Mouse (Mus musculus) erythroblast, adult 5-6 weeks (primary cell): ENCODE measurements around the gene Hist1h3g. TPM values are rescaled to one million over a fixed set of nuclear protein-coding genes. Genes with fewer than 3 reads are reported as not detected.

ENCODE experiments used
- total RNA-seq, 2 experiments: library from RNA; stranded (forward) in 1 of 2; stranded (reverse) in 1 of 2; fragments of 150-400 nt in 1 of 2; fragments of 200-764, 138-1000 nt in 1 of 2; gene quantifications; 2 replicates each; pipeline versions ENCODE4 v1.2.3 to v1.2.4; 2015 to 2017; ENCODE audit warnings: low replicate concordance in 2 of 2

The Hist1h3g gene
- total RNA-seq, 2 experiments from 2014 or later: 97.2 to 131 TPM

Other genes with a start within 250 kb of the Hist1h3g start
Only the 30 nearest of the 34 such genes appear.
- 10.4 and 10.8 TPM in 2 replicates for gene Zfp322a, start 166.2 kb upstream of the Hist1h3g start, total RNA-seq (2015; ENCODE audit: low replicate concordance)
- gene Zfp322a, start 166.2 kb upstream of the Hist1h3g start, total RNA-seq (2017; ENCODE audit: low replicate concordance): 10.9 and 11.2 TPM in 2 replicates
- gene Abt1, start 111.6 kb upstream of the Hist1h3g start, total RNA-seq (2015; ENCODE audit: low replicate concordance): 1.7 and 1.9 TPM in 2 replicates
- gene Abt1, start 111.6 kb upstream of the Hist1h3g start, total RNA-seq (2017; ENCODE audit: low replicate concordance): 1.4 and 1.7 TPM in 2 replicates
- gene Btn1a1, start 69.5 kb upstream of the Hist1h3g start, total RNA-seq (2015; ENCODE audit: low replicate concordance): 4.2 and 4.4 TPM in 2 replicates
- gene Btn1a1, start 69.5 kb upstream of the Hist1h3g start, total RNA-seq (2017; ENCODE audit: low replicate concordance): 6.5 and 15.5 TPM in 2 replicates
- not detected in 2 replicates for gene Btn2a2, start 46.6 kb upstream of the Hist1h3g start, total RNA-seq (2015; ENCODE audit: low replicate concordance)
- not detected in 2 replicates for gene Btn2a2, start 46.6 kb upstream of the Hist1h3g start, total RNA-seq (2017; ENCODE audit: low replicate concordance)
- gene Hist1h4h, start 4.4 kb upstream of the Hist1h3g start, total RNA-seq (2015; ENCODE audit: low replicate concordance): 19.8 and 50.6 TPM in 2 replicates
- 443 and 524 TPM in 2 replicates for gene Hist1h4h, start 4.4 kb upstream of the Hist1h3g start, total RNA-seq (2017; ENCODE audit: low replicate concordance)
- 20.7 and 32.7 TPM in 2 replicates for gene Hist1h2af, start 1.5 kb upstream of the Hist1h3g start, total RNA-seq (2015; ENCODE audit: low replicate concordance)
- gene Hist1h2af, start 1.5 kb upstream of the Hist1h3g start, total RNA-seq (2017; ENCODE audit: low replicate concordance): 925 and 1,298 TPM in 2 replicates
- 13.4 and 18.2 TPM in 2 replicates for gene Hist1h2bh, start 8.0 kb downstream of the Hist1h3g start, total RNA-seq (2015; ENCODE audit: low replicate concordance)
- 63.0 and 67.3 TPM in 2 replicates for gene Hist1h2bh, start 8.0 kb downstream of the Hist1h3g start, total RNA-seq (2017; ENCODE audit: low replicate concordance)
- gene Hist1h3f, start 8.6 kb downstream of the Hist1h3g start, total RNA-seq (2015; ENCODE audit: low replicate concordance): 12.7 and 21.7 TPM in 2 replicates
- gene Hist1h3f, start 8.6 kb downstream of the Hist1h3g start, total RNA-seq (2017; ENCODE audit: low replicate concordance): 51.2 and 57.7 TPM in 2 replicates
- gene Hist1h4f, start 16.2 kb downstream of the Hist1h3g start, total RNA-seq (2015; ENCODE audit: low replicate concordance): 55.5 and 68.5 TPM in 2 replicates
- gene Hist1h4f, start 16.2 kb downstream of the Hist1h3g start, total RNA-seq (2017; ENCODE audit: low replicate concordance): 1,011 and 1,279 TPM in 2 replicates
- 14.6 and 16.7 TPM in 2 replicates for gene Hist1h1d, start 17.8 kb downstream of the Hist1h3g start, total RNA-seq (2015; ENCODE audit: low replicate concordance)
- gene Hist1h1d, start 17.8 kb downstream of the Hist1h3g start, total RNA-seq (2017; ENCODE audit: low replicate concordance): 170 and 238 TPM in 2 replicates
- gene Hist1h3e, start 26.9 kb downstream of the Hist1h3g start, total RNA-seq (2015; ENCODE audit: low replicate concordance): 37.3 and 49.5 TPM in 2 replicates
- 84.7 and 92.0 TPM in 2 replicates for gene Hist1h3e, start 26.9 kb downstream of the Hist1h3g start, total RNA-seq (2017; ENCODE audit: low replicate concordance)
- gene Hist1h2ae, start 35.8 kb downstream of the Hist1h3g start, total RNA-seq (2015; ENCODE audit: low replicate concordance): 1.7 TPM in 1 of 2 replicates, not detected in the other
- gene Hist1h2ae, start 35.8 kb downstream of the Hist1h3g start, total RNA-seq (2017; ENCODE audit: low replicate concordance): 122 and 175 TPM in 2 replicates
- gene Hist1h2bg, start 36.0 kb downstream of the Hist1h3g start, total RNA-seq (2015; ENCODE audit: low replicate concordance): 170 and 206 TPM in 2 replicates
- gene Hist1h2bg, start 36.0 kb downstream of the Hist1h3g start, total RNA-seq (2017; ENCODE audit: low replicate concordance): 470 and 670 TPM in 2 replicates
- gene Hist1h2bf, start 38.8 kb downstream of the Hist1h3g start, total RNA-seq (2015; ENCODE audit: low replicate concordance): 208 and 222 TPM in 2 replicates
- gene Hist1h2bf, start 38.8 kb downstream of the Hist1h3g start, total RNA-seq (2017; ENCODE audit: low replicate concordance): 253 and 407 TPM in 2 replicates
- not detected in 2 replicates for gene Hist1h2ad, start 39.0 kb downstream of the Hist1h3g start, total RNA-seq (2015; ENCODE audit: low replicate concordance)
- 370 and 678 TPM in 2 replicates for gene Hist1h2ad, start 39.0 kb downstream of the Hist1h3g start, total RNA-seq (2017; ENCODE audit: low replicate concordance)
- gene Hist1h3d, start 40.3 kb downstream of the Hist1h3g start, total RNA-seq (2015; ENCODE audit: low replicate concordance): 52.8 and 69.6 TPM in 2 replicates
- 50.4 and 63.8 TPM in 2 replicates for gene Hist1h3d, start 40.3 kb downstream of the Hist1h3g start, total RNA-seq (2017; ENCODE audit: low replicate concordance)
- gene Hist1h4d, start 46.2 kb downstream of the Hist1h3g start, total RNA-seq (2015; ENCODE audit: low replicate concordance): 243 and 262 TPM in 2 replicates
- gene Hist1h4d, start 46.2 kb downstream of the Hist1h3g start, total RNA-seq (2017; ENCODE audit: low replicate concordance): 403 and 449 TPM in 2 replicates
- 6.7 and 17.6 TPM in 2 replicates for gene Hist1h2be, start 85.7 kb downstream of the Hist1h3g start, total RNA-seq (2015; ENCODE audit: low replicate concordance)
- gene Hist1h2be, start 85.7 kb downstream of the Hist1h3g start, total RNA-seq (2017; ENCODE audit: low replicate concordance): 69.9 and 74.3 TPM in 2 replicates
- gene Hist1h1e, start 87.1 kb downstream of the Hist1h3g start, total RNA-seq (2015; ENCODE audit: low replicate concordance): 468 and 530 TPM in 2 replicates
- 717 and 954 TPM in 2 replicates for gene Hist1h1e, start 87.1 kb downstream of the Hist1h3g start, total RNA-seq (2017; ENCODE audit: low replicate concordance)
- 5.6 and 12.3 TPM in 2 replicates for gene Hist1h2ac, start 148.5 kb downstream of the Hist1h3g start, total RNA-seq (2015; ENCODE audit: low replicate concordance)
- gene Hist1h2ac, start 148.5 kb downstream of the Hist1h3g start, total RNA-seq (2017; ENCODE audit: low replicate concordance): 55.5 and 70.6 TPM in 2 replicates
- 44.9 and 49.2 TPM in 2 replicates for gene Hist1h2bc, start 148.8 kb downstream of the Hist1h3g start, total RNA-seq (2015; ENCODE audit: low replicate concordance)
- gene Hist1h2bc, start 148.8 kb downstream of the Hist1h3g start, total RNA-seq (2017; ENCODE audit: low replicate concordance): 164 and 206 TPM in 2 replicates
- not detected in 2 replicates for gene Hist1h1t, start 160.4 kb downstream of the Hist1h3g start, total RNA-seq (2015; ENCODE audit: low replicate concordance)
- 1.9 and 2.0 TPM in 2 replicates for gene Hist1h1t, start 160.4 kb downstream of the Hist1h3g start, total RNA-seq (2017; ENCODE audit: low replicate concordance)
- 59.8 and 77.5 TPM in 2 replicates for gene Hist1h4c, start 163.0 kb downstream of the Hist1h3g start, total RNA-seq (2015; ENCODE audit: low replicate concordance)
- 249 and 402 TPM in 2 replicates for gene Hist1h4c, start 163.0 kb downstream of the Hist1h3g start, total RNA-seq (2017; ENCODE audit: low replicate concordance)
- 5.0 and 17.9 TPM in 2 replicates for gene Hfe, start 175.4 kb downstream of the Hist1h3g start, total RNA-seq (2015; ENCODE audit: low replicate concordance)
- gene Hfe, start 175.4 kb downstream of the Hist1h3g start, total RNA-seq (2017; ENCODE audit: low replicate concordance): 2.0 and 4.5 TPM in 2 replicates
- gene Hist1h1c, start 203.4 kb downstream of the Hist1h3g start, total RNA-seq (2015; ENCODE audit: low replicate concordance): 188 and 215 TPM in 2 replicates
- gene Hist1h1c, start 203.4 kb downstream of the Hist1h3g start, total RNA-seq (2017; ENCODE audit: low replicate concordance): 1,447 and 1,942 TPM in 2 replicates
- gene Hist1h3c, start 210.2 kb downstream of the Hist1h3g start, total RNA-seq (2015; ENCODE audit: low replicate concordance): 41.1 and 59.8 TPM in 2 replicates
- 178 and 330 TPM in 2 replicates for gene Hist1h3c, start 210.2 kb downstream of the Hist1h3g start, total RNA-seq (2017; ENCODE audit: low replicate concordance)
- 79.4 and 128 TPM in 2 replicates for gene Hist1h2bb, start 211.3 kb downstream of the Hist1h3g start, total RNA-seq (2015; ENCODE audit: low replicate concordance)
- 1,415 and 1,638 TPM in 2 replicates for gene Hist1h2bb, start 211.3 kb downstream of the Hist1h3g start, total RNA-seq (2017; ENCODE audit: low replicate concordance)
- 12.5 and 24.5 TPM in 2 replicates for gene Hist1h2ab, start 215.7 kb downstream of the Hist1h3g start, total RNA-seq (2015; ENCODE audit: low replicate concordance)
- gene Hist1h2ab, start 215.7 kb downstream of the Hist1h3g start, total RNA-seq (2017; ENCODE audit: low replicate concordance): 1,181 and 1,326 TPM in 2 replicates
- gene Hist1h3b, start 216.8 kb downstream of the Hist1h3g start, total RNA-seq (2015; ENCODE audit: low replicate concordance): 179 and 183 TPM in 2 replicates
- gene Hist1h3b, start 216.8 kb downstream of the Hist1h3g start, total RNA-seq (2017; ENCODE audit: low replicate concordance): 251 and 270 TPM in 2 replicates
- gene Hist1h4b, start 221.6 kb downstream of the Hist1h3g start, total RNA-seq (2015; ENCODE audit: low replicate concordance): 50.5 and 52.2 TPM in 2 replicates
- gene Hist1h4b, start 221.6 kb downstream of the Hist1h3g start, total RNA-seq (2017; ENCODE audit: low replicate concordance): 150 and 446 TPM in 2 replicates